Mouse (Mus musculus) activated CD4-positive, CD25-positive, alpha-beta regulatory T cell (primary cell): ENCODE results near the gene Sostdc1. TPM values are rescaled to one million over a fixed set of nuclear protein-coding genes. Genes with fewer than 3 reads are reported as not detected.

Source experiments
- polyA plus RNA-seq, 2 experiments: library from polyadenylated mRNA; unstranded; fragments of 100-300 nt; shearing (Covaris generic); gene quantifications; one replicate each; pipeline ENCODE4 v1.2.1; 2017

Sostdc1 gene
- 1 to 10 TPM in 1 of 2 experiments, under 1 TPM in 1; 0.30 to 8.1 TPM for polyA plus RNA-seq

DNA sequence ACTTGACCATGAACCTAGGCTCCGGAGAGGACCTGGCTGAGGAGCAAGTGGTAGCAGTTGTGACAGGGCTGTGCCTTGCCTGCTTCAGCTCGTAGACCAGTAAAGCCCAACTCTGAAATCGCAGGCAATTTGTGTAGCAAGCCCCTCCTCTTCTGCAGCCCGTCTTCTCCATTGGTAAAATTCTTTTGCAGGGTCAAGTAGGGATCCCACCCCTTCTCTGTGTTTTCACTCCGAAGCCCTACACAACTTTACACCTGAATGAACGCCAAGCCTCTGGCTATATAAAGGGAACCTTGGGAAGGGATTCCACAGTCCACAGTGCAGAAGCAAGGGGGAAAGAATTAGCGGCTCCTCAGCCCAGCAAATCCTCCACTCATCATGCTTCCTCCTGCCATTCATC, at the start of gene Sostdc1:
Gene Sostdc1 (plus strand): TSS at position 224 of the 400 bp plus-strand sequence.

Other genes starting within 250 kb of the Sostdc1 start
- gene Ankmy2, start 157.0 kb upstream of the Sostdc1 start, polyA plus RNA-seq: 10 to 100 TPM; 37.8 to 54.4 TPM
- 100 to 1,000 TPM; 124 to 200 TPM for gene Bzw2, start 156.1 kb upstream of the Sostdc1 start, polyA plus RNA-seq
- gene Lrrc72, start 60.7 kb upstream of the Sostdc1 start, polyA plus RNA-seq: not detected
- 1 to 10 TPM; 1.0 to 2.8 TPM for gene Ispd, start 67.3 kb downstream of the Sostdc1 start, polyA plus RNA-seq
- gene D630036H23Rik, start 68.0 kb downstream of the Sostdc1 start, polyA plus RNA-seq: 1 to 10 TPM in 1 of 2 experiments, not detected in 1; 1.3 TPM